In genomic region chr2:165287202-165287984, GRCm38 (mm10) we compare ENCODE assay signal across 8 mouse cellular contexts. TPM values are rescaled to one million over a fixed set of nuclear protein-coding genes. Genes with fewer than 3 reads are reported as not detected.
DNase-seq lines count a peak whose midpoint lies in the region; ATAC-seq lines count a peak whose summit lies in the region.

Gene Slc35c2 (minus strand): TSS chr2:165287869.

- H3K4me2 ChIP-seq in hindbrain, embryonic 12.5 days (replicated peaks): peak within 1 kb of the TSS; percentile 83

- H3K36me3 ChIP-seq in hindbrain, embryonic 12.5 days: peaks cover 44% of the 10 kb centered on the region

- H3K4me1 ChIP-seq in hindbrain, embryonic 12.5 days: peaks cover 27% of the 10 kb centered on the region

- H3K9me3 ChIP-seq in hindbrain, embryonic 12.5 days (replicated peaks): no peaks in the 10 kb centered on the region

- H3K9ac ChIP-seq in hindbrain, embryonic 12.5 days: peak within 1 kb of the TSS; percentile 71

- under 1% methylated on average over 49 of the region's 49 CpGs for WGBS in hindbrain, embryonic 12.5 days

- H3K27me3 ChIP-seq in hindbrain, embryonic 12.5 days: no peaks in the 10 kb centered on the region

- peak; percentile 93 for DNase-seq in Muller cell, postnatal 12 days (ENCODE audit: inconsistent ontology term)
- peak; percentile 95 for DNase-seq in cerebellum, adult 9-11 months
- peak; percentile 89 to 91 for DNase-seq in frontal cortex, postnatal 10 days (ENCODE audit: low spot score in 2 of 2)
- peak; percentile 96 to 97 for DNase-seq in layer of hippocampus, postnatal 14 days (ENCODE audit: low spot score in 2 of 2)
- DNase-seq in lung, postnatal 14 days: peak; percentile 93
- DNase-seq in retina, embryonic 14.5 days (ENCODE audit: low spot score): peak; percentile 94
- DNase-seq in thymus, postnatal 4 days: peak; percentile 95

- peak within 1 kb of the TSS; percentile 74 for H3K27ac ChIP-seq in hindbrain, embryonic 12.5 days

- ATAC-seq in hindbrain, embryonic 12.5 days (ENCODE audit: low FRiP score): peak; percentile 93

- H3K4me3 ChIP-seq in hindbrain, embryonic 12.5 days: peak within 1 kb of the TSS; percentile 59

RNA-seq across cellular contexts. Expression of gene Slc35c2, which starts in this region (rescaled TPM):
- 57.1 and 57.9 TPM in 2 replicates for polyA plus RNA-seq in hindbrain, embryonic 12.5 days (2016; fragmentation: Nextera tagmentation; extraction: Ambion mirVana)
- 10 to 100 TPM; 76.0 to 81.1 TPM for total RNA-seq in layer of hippocampus, postnatal 14 days (2021)

Comparison
In these comparisons a context has a peak if more than half of its experiments do, and no peak if none do; other contexts are left out.
1. Peak in every context shown above with its lines: DNase-seq, ATAC-seq, H3K4me3 ChIP-seq and H3K27ac ChIP-seq.